Mouse (Mus musculus): ENCODE measurements around the gene Eed.

Eed gene

GRCm38 (mm10) chr7:89980485-89981422, at the start of gene Eed:
Gene Eed (minus strand): TSS chr7:89980983.
- in situ Hi-C loops (cut with MboI; ENCODE audit: low sequenced_read_pairs): loop anchor here (25.0 kb wide), 1 partner anchor 482 kb away; the partner anchor contains the start of gene Tmem126a

- in situ Hi-C loops (cut with MboI; ENCODE audit: low sequenced_read_pairs): loop anchor here (10.0 kb wide), 1 partner anchor 125 kb away; no protein-coding TSS in a partner anchor
These were observed 49.0 kb upstream of the Eed start for GRCm38 (mm10) chr7:90029548-90030485.

- in situ Hi-C loops (cut with MboI; ENCODE audit: low sequenced_read_pairs): loop anchor here (10.0 kb wide), 1 partner anchor 126 kb away; no protein-coding TSS in a partner anchor
These were observed 48.2 kb upstream of the Eed start for GRCm38 (mm10) chr7:90028888-90029547.

GRCm38 (mm10) chr7:90024975-90025374, 44.2 kb upstream of the Eed start:
- in situ Hi-C loops (cut with MboI; ENCODE audit: low sequenced_read_pairs): loop anchor here (10.0 kb wide), 1 partner anchor 130 kb away; no protein-coding TSS in a partner anchor

GRCm38 (mm10) chr7:90022974-90023707, 42.4 kb upstream of the Eed start:
- in situ Hi-C loops (cut with MboI; ENCODE audit: low sequenced_read_pairs): loop anchor here (10.0 kb wide), 1 partner anchor 132 kb away; no protein-coding TSS in a partner anchor

- in situ Hi-C loops (cut with MboI; ENCODE audit: low sequenced_read_pairs): loop anchor here (10.0 kb wide), 1 partner anchor 134 kb away; no protein-coding TSS in a partner anchor
These were observed 39.5 kb upstream of the Eed start for GRCm38 (mm10) chr7:90020331-90020730.

GRCm38 (mm10) chr7:90019570-90019969, 38.8 kb upstream of the Eed start:
- in situ Hi-C loops (cut with MboI; ENCODE audit: low sequenced_read_pairs): no loop called here

- in situ Hi-C loops (cut with MboI; ENCODE audit: low sequenced_read_pairs): no loop called here
These were observed 36.3 kb upstream of the Eed start for GRCm38 (mm10) chr7:90016930-90017588.

- in situ Hi-C loops (cut with MboI; ENCODE audit: low sequenced_read_pairs): no loop called here
These were observed 35.7 kb upstream of the Eed start for GRCm38 (mm10) chr7:90016459-90016858.

GRCm38 (mm10) chr7:90006667-90007653, 26.2 kb upstream of the Eed start:
- in situ Hi-C loops (cut with MboI; ENCODE audit: low sequenced_read_pairs): no loop called here

- in situ Hi-C loops (cut with MboI; ENCODE audit: low sequenced_read_pairs): no loop called here
These were observed 24.0 kb upstream of the Eed start for GRCm38 (mm10) chr7:90004781-90005180.

- in situ Hi-C loops (cut with MboI; ENCODE audit: low sequenced_read_pairs): no loop called here
These were observed 21.6 kb upstream of the Eed start for GRCm38 (mm10) chr7:90002375-90002774.

GRCm38 (mm10) chr7:89999491-89999890, 18.7 kb upstream of the Eed start:
- in situ Hi-C loops (cut with MboI; ENCODE audit: low sequenced_read_pairs): loop anchor here (10.0 to 25.0 kb wide), 3 partner anchors 155 to 463 kb away; partner anchors contain the start of gene Tmem126a

GRCm38 (mm10) chr7:89998624-89999006, 17.8 kb upstream of the Eed start:
- in situ Hi-C loops (cut with MboI; ENCODE audit: low sequenced_read_pairs): loop anchor here (10.0 to 25.0 kb wide), 3 partner anchors 156 to 464 kb away; partner anchors contain the start of gene Tmem126a

GRCm38 (mm10) chr7:89998006-89998623, 17.3 kb upstream of the Eed start:
- in situ Hi-C loops (cut with MboI; ENCODE audit: low sequenced_read_pairs): loop anchor here (10.0 to 25.0 kb wide), 3 partner anchors 157 to 464 kb away; partner anchors contain the start of gene Tmem126a

- in situ Hi-C loops (cut with MboI; ENCODE audit: low sequenced_read_pairs): loop anchor here (10.0 to 25.0 kb wide), 3 partner anchors 157 to 465 kb away; partner anchors contain the start of gene Tmem126a
These were observed 16.7 kb upstream of the Eed start for GRCm38 (mm10) chr7:89997526-89997925.

GRCm38 (mm10) chr7:89993091-89993490, 12.3 kb upstream of the Eed start:
- in situ Hi-C loops (cut with MboI; ENCODE audit: low sequenced_read_pairs): loop anchor here (10.0 to 25.0 kb wide), 3 partner anchors 162 to 469 kb away; partner anchors contain the start of gene Tmem126a

Data from CH12F3 (cell line).